Mouse (Mus musculus): Measurements from ENCODE around the gene Dact2.

The Dact2 gene

DNA sequence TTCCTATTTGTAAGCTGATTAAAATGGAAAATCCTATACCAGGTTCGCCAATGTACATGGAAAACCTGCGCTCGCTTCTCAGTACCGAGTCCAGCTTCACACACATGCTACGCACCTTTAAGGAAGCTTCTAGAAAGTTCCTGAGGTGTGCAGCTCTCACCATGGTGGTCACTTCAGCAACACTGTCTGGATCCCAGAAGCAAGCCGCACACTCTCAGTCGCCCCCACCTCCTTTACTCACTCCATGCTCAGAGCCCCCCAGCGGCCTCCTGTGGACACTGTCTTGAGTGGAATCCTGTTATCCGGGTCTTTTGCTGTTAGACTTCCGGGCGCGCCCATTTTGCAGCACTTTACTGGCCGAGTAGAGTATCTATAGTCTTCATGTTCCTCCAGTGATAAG, at the start of gene Dact2:
Dact2 (minus strand) TSS at position 244 of the 400 bp plus-strand sequence.
- DNase-seq: no peak

DNA sequence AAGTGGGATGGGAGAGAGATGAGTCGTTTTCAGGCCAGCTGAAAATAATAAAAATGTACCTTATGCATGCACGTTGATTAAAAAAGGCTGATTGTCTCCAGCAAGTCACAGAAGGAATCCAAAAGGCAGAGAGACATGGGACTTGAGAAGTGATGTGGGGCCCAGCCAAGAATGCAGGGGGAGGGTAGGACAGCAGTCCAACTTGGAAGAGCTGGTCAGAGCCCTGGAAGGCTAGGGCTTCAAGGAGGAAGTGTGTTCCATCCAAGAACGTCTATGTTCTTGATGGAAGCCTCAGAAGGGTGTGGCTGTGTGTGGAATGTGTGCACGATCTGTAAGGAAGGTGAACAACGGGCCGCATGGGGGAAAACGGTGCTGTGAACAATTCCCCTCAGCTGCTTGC, 48.4 kb upstream of the Dact2 start:
- DNase-seq: no peak

DNA sequence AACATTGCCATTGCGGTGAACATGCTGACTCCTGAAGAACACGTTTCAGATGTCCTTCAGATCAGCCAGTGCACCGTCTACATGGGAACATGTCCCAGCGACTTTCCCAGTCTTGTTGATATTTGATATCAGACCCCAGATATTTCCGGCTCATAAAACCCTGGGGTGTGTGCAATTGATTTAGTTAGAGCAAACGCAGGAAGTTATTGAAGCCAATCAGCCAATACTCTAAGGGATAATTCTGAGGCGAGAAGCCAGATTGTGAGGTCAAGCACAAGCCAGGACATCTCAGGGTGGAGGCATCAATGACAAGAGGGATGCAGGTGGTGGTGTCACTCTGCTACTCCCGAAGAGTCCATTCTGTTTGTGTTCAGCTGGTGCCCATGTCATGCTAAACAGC, 46.3 kb upstream of the Dact2 start:
- no peak for DNase-seq

DNA sequence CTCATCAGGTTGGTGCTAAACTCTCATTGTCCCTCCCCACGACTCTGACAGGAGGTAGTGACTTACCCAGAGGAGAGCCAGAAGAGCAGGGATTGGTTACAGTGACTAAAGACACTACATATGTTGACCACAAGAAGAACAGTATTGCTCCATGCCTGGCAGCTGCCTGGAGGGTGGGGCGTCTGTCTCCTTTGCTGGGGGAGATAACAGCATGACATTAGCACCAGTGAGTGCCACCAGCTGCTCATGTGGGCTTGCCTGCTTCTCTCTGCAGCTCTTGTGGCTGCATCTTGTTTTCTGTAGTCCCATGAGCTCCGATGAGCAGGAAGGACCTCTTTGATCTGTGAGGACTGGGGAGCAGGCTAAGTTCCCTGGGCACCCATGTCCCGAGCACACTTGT, 45.5 kb upstream of the Dact2 start:
- DNase-seq: no peak

DNA sequence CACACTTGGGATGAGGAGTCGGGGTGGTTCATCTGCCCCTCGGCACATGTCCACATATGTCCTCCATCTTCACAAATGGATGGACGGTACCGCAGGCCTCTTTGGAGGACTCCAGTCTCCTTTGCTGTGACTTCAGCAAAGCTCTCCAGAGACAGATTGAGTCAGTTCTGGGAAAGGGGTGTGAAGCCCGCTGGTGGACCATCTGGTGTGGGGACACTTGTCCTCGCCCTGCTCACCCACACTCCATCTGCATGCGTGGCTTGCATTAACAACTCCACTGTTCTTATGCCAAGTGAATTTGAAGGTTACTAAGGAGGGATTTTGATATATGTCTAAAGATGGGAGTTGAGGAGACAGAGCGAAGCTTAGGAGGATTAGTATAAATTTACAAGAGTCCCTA, 43.8 kb upstream of the Dact2 start:
- no peak for DNase-seq

DNA sequence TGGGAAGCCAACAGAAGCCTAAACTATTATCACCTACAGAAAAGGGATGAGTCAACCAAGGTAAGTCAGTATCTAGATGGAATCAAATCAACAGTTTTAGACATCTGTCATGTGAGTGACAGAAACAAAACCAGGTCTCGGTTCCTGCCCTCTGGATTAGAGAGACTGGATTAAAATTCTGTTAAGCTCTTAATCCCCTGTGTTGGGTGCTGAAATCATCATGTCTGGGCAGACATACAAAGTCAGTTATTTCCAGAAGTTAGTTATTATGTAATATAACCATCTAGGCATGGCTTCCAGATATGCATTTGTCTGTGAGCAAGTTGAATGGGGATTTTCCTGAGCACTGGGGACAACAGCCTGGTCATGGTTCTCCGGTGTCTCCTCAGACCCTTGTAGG, 42.2 kb upstream of the Dact2 start:
- no peak for DNase-seq

DNA sequence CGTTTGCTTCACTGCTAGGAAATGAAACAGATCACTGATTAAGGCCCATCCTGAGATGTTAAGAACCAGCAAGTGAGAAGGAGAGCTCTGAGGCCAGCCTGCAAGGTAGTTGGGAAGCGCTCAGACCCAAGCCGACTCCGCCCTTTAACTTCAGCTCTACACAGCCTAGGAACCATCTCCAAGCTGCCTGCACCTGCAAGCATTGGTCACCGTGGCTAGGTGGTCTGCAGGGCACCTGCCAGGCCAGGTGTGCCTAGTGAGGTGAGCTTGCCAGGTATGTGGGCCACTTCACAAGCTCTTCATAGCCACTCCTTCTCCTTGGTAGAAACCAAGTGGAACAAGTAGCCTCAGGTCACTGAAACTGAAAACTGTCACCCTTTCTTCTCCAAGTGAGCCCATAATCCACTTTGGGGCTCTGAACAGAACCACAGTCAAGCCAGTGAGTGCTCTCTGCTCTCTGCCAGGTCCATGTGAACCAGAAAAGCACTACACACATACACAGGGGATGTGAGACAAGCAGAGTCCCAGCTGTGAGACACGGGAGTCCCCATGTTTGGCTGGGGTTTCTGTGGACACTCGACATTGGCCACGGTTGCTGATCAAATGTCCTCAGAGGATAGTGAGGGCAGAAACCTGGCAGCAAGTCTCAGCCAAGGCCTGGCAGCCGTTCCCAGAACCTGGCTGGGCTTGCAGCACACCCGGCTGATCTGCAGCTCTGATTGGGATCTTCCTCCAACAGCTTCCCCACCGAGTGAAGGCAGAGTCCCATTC, 40.3 kb upstream of the Dact2 start:
- no peak for DNase-seq

DNA sequence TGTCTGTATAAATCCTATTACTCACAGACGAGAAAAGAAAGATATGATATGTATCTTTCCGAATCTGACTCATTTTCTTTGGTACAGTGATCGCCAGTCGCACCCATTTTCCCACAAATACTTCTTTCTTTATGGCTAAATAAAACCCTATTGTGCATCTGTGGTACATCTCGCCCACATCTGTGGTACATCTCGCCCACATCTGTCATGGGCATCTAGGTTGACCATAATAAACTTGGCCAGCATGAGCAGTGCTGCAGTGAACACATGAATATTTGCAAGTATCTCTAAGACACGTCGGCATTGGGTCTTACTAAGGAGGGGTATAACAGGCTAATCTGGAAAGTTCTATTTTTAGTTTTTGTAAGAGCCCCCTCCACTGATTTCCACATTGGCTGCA, 38.5 kb upstream of the Dact2 start:
- no peak for DNase-seq

DNA sequence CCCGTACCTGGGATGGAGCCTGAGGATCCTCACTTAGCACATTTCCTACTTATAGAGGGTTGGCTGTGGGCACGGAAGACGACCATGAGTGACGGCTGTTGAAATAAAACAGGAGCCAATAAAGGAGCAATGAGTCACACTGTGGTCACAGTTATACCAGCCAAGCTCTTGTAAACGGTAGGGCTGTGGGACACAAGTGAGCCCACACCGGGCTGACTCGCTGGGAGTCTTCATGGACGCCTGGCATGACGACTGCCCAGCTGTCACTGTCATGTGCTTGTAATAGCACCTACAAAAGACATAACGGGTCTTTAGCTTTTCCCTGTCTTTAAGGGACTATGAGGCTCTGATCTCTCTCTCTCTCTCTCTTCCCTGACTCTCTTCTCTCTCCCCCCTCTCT, 35.9 kb upstream of the Dact2 start:
- DNase-seq: no peak

DNA sequence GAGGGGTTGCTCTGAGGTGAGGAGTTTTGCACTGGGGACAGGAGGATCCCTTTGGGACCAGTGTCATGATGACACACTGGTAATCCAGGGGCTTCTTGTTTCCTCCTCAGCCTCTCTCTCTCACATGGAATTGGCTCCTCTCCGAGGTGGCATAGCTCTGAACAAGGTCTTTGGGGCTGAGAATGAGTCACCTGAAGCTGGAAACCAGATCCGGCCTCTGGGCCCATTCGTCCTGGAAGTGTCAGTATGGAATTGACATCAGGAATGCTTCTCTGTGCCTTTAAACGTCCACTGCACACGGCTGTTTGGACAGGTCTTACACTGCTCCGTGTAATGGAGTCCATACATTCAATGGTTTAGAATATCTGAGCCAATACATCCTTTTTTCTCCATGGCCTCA, 33.0 kb upstream of the Dact2 start:
- DNase-seq: no peak

DNA sequence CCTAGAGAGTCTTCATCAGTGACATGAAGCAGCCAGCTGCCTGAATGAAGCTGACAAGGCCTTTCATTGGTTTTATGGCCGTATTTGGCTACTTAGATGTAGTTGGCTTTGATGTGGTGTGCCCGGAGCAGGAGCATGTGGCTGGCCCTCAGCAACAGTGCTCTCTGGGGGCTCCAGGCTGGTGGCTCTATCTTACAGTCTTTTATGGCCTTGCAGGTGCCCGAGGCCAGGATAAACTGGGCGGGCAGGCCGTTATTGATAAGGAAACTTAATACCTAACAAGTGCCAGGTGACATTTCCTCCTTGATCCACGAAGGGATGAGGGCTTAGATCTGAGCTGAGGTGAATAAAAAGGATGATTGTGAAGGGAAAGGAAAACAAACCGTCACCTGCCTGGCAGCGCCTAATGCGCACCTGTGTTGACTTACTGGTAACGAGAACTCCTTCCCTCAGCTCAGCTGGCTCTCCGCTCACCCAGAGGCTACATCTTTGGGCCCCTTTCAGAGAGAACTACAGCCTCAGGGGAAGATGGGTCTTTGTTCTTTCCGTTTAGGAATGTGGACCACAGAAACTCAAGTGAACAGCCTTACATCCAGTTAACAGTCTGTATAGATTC, 30.8 kb upstream of the Dact2 start:
- no peak for DNase-seq

DNA sequence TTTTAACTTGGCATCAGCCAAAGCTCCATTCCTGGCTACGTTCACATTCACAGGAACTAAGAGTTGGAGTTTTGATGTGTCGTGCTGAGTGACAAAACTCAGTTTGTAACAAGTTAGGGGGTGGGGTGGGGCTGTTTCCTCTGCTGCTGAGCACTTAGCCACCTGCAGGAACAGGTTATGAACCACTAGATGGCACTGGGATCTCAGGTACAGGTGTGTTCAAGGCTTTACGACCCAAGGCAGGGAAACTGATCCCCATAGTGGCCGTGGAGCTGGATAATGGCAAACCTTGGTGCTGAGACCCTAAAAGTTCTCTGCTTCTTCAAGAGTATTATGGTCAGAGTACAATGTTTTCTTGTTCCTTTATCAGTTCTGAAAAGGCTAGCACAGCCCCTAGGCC, 29.6 kb upstream of the Dact2 start:
- DNase-seq: no peak

DNA sequence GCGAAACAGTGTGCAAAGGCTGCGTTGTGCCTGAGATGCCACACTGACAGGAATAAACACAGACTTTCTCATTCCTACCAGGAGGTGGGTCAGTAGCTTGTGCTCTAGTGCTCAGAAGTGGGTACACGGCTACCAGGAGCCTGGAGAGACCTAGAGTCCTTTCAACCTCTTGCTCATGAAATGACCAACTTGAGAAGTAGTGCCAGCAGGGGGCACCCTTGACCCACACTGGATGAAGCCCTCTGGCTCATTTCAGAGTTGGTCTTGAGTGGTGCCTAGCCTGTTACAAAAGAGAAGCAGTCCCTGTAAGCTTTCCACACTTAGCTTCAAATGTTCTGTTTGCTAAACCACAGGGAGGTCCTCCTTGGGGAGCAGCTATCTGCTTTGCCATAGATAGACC, 28.5 kb upstream of the Dact2 start:
- peak; percentile 82 for DNase-seq

DNA sequence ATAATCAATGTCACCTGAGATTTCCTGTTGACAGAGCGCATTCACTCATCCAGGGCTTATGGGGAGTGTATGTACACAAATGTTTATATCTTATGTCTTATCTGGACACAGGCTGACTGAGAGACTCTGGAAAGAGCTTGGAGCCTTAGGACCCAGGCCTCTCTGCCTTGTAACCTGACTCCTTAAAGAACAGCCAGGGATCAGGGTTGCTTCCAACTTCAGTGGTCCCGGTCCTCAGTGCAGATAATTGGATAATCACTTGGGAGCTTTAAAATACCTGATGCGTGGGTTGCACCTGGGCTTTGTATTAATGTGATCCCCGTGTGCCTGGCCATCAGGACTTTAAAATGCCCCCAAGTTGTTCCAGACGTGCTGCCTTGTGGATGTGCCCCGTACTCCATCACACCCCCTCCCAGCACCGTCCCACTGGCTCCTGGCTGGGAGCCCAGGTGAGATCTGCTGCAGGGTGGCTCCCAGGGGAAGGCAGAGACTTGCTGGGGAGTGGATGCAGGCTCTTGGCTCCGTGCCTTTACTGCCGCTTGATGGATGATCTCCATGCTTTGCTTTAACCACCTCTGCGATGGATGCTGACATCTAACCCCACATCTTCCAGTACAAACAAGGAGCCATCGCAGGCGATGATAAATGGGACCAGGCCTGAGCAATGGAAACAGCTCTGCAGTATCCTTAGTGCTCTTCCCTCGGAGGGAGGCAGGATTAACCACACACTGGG, 26.8 kb upstream of the Dact2 start:
- peak; percentile 23 for DNase-seq

DNA sequence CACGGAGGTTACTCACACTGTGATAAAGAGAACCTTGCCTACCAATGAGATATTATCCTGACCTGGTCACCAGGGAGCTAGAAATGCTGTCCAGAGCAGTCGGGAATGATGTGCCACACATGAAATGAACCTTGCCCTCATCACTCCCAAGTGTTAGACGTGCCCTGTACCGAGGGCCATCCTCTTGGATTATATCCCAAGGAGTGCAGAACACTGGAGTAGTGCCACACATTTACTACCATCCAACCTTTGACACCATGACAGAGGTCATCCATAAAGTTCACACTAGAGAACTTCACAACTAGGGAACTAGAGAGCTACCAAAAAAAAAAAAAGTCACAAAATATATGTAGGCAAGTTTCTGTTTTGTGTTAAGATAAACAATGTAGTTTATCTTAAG, 24.3 kb upstream of the Dact2 start:
- peak; percentile 17 for DNase-seq

DNA sequence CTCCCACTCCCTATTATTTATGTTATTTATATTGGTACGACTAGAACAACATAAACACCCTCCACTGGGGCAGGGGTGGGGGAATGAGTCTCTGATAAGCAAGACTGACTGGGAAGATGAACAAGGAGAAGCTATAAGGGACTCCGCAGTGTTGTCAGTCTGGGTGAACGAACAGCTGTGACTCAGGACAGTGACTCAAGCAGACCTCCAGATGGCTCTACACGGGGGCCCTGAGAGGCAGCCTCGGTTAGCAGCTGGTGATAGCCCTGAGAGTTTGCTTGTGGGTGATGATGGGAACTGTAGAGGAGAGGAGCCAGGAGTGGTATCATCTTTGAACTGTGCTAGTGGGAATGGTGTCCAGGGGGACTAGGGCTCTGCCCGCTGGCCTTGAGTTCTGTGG, 23.5 kb upstream of the Dact2 start:
- DNase-seq: no peak

DNA sequence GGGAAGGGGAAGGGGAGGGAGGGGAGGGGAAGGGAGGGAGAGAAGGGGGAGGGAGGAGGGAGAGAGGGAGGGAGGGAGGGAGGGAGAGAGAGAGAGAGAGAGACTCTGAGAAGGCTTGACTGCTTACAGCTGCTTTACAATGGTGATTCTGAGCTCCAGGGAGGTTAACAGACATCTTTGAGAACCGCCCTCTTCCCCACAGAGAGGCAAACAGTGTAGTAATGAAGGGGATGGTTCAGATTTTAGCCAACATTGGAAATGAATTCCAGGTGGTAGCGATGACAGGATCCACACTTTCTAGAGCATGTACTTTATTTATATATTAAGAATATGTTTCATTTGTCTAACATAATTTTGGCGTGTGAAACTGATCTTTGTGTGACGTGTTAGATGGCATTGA, 22.7 kb upstream of the Dact2 start:
- DNase-seq: no peak

DNA sequence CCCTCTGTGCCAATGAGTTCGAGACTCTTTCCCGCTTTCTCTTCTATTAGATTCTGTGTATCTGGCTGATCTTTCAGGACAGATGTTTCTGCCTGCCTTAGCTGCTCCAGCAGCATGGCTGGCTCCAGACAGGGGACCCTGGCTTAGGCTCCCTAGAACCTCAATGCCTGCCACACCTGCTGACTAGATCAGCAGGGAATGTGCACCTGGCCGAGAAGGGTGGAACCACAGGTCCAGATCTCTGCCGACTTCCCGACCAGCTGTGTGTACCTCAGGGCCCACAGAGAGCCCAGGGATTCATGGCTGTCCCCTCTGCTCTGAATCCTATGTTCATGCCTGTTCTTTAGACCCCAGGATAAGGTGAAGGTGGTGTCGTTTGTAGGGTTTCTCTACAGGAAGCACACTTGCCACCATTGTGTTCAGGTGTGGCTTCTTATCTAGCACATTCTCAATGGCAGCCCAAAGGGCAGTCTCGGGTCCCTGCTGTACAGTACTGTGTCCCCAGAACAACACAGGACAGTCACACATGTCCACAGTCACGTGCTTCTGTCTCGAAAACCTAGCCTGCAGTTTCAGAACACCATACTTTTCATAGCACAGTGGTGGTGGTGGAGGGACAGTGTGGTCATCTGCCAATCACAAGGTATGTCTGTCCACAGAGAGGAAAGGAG, 22.0 kb upstream of the Dact2 start:
- no peak for DNase-seq

DNA sequence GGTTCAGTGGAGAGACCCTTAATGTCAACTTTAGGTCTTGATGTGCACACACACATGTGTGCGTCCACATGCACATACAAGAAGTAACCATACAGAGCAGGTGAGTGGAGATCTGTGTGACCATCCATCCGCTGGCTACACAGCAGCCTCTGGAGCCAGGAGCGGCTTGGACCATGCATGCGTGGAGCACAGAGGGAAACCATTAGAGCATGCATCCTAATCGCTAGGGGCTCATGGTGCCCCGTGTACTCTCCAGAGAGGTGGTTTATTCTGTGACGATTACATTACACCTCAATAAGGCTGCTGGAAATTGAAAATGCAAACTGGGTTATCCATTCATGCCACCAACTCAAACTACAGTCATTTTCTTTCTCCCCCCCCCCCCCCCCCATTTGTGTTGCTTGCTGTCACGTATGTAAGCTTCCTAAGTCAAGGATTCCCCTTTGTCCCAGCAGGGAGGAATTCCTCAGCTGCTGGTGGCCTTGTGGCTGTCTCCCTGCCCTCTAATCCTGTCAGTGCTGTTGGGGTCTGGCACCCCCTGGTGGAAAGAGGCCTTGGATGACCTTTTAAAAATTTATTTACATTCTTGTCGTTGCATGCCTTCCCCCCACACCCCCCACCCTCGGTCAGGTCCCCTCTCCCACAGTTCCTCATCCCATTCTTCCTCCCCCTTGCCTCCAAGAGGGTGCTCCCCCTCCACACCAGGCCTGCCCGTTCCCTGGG, 17.9 kb upstream of the Dact2 start:
- DNase-seq: no peak

DNA sequence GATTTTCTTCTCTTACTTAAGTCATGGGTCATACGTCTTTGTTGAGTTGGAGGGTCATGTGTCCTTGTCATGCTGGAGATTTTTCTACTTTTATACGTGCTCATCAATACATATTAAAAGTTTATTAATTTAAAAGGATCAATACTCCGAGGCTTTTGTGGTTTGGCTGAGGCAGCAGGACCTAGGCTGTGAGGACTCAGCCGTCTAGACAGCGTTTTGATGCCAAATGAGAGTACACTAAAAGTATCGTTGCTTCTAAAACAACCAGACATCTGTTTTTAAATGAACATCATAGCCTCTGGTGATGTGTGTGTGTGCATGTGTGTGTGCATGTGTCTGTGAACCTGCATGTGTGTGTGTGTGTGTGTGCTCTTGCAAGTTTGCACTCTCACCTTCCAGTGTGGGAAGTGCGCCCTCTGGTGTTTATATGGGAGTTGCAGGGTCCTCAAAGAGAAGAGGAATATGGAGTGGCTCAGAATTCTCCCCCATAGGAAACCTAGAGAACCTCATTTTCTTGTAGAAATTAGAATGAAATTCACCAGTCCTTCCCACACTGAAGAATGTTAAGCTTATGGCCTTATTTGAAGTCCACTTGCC, 16.6 kb upstream of the Dact2 start:
- DNase-seq: peak; percentile 62

DNA sequence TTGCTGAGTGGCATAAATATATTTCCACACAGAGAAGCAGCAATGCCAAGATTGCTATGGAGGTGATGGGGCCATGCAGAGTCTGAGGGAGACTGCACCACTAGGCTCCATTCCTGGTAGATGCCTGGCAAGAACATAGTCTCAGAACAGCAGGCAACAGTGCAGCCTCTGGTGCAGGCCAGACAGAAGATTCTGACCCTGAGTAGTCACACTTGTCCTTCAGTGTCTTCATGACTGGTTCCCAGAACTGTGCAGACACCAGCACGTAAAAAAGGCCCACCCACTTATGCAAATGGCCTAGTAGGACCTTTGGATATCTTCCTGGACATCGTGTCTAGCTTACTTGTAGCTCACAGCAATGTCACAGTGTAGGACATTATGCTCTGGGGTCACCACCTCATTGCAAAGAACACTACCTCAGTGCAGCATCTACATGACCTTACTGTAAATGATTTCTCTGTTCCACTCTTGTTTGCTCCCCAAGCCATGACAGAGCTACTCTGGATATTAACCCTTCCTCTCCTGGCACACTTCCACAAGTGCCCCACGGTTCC, 9.9 kb upstream of the Dact2 start:
- DNase-seq: no peak

DNA sequence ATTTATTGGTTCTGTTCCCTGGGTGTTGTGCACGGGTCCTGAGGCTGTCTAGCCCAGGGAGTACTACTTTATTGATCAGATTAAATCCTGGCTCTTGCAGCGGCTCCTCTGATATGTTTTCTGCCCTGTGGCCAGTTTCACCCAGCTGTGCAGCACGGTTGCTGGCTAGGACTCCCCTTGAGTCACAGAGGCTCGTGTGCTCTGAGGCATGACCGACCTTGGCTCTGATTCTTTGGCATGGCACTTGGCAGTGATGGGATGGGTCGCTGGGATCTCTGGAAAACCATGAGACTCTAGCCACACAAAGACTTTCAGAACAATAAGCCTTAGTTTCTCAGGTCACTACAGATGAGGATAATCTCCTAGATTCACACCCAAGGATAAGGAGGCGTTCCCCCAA, 8.7 kb upstream of the Dact2 start:
- peak; percentile 36 for DNase-seq
